Mouse (Mus musculus) liver, postnatal 0 days (tissue): ENCODE data around the gene Dnah11. TPM values are rescaled to one million over a fixed set of nuclear protein-coding genes. Genes with fewer than 3 reads are reported as not detected.

ENCODE experiments used
- ATAC-seq: fragments of 200-750 bp; cut with Nextera tagmentation; 2 replicates; pipeline ENCODE4 v1.8.0; 2017; ENCODE audit warnings: mild to moderate bottlenecking, moderate library complexity
- DNase-seq: peaks from one replicate; pipeline ENCODE4 v3.0.0-alpha.2; 2016
- H3K27ac ChIP-seq: fragments of 300-500 bp; sonication (generic); 2 replicates; pipeline ENCODE4 v1.5.1; 2014; ENCODE audit warnings: antibody characterized with exemption, moderate library complexity, mild to moderate bottlenecking, low read depth
- H3K27me3 ChIP-seq: fragments of 300-500 bp; sonication (generic); 2 replicates; pipeline ENCODE4 v1.6.1; 2014; ENCODE audit warnings: low read length, control low read depth, mixed read lengths; ENCODE audit not compliant: insufficient read depth
- H3K36me3 ChIP-seq: fragments of 300-500 bp; sonication (generic); replicated peaks from 2 replicates; pipeline ENCODE4 v1.6.1; 2014; ENCODE audit warnings: mild to moderate bottlenecking, control low read depth, low read length, moderate library complexity, mixed read lengths; ENCODE audit not compliant: insufficient read depth
- H3K4me1 ChIP-seq: fragments of 300-500 bp; sonication (generic); 2 replicates; pipeline ENCODE4 v1.6.1; 2014; ENCODE audit warnings: antibody characterized with exemption, mild to moderate bottlenecking, control low read depth; ENCODE audit not compliant: insufficient read depth
- H3K4me2 ChIP-seq: fragments of 300-500 bp; sonication (generic); 2 replicates; pipeline ENCODE4 v1.6.1; 2014; ENCODE audit warnings: low read depth, mild to moderate bottlenecking, low read length, moderate library complexity, mixed read lengths
- H3K4me3 ChIP-seq: fragments of 300-500 bp; sonication (generic); 2 replicates; pipeline ENCODE4 v1.5.1; 2014; ENCODE audit warnings: low read depth, low read length
- H3K9ac ChIP-seq: fragments of 300-500 bp; sonication (generic); replicated peaks from 2 replicates; pipeline ENCODE4 v1.6.1; 2014; ENCODE audit warnings: mild to moderate bottlenecking, moderate library complexity
- H3K9me3 ChIP-seq: fragments of 300-500 bp; sonication (generic); 2 replicates; pipeline ENCODE4 v1.6.1; 2016; ENCODE audit warnings: mild to moderate bottlenecking, control low read depth, low read length, mixed read lengths
- CTCF ChIP-seq: sonication (generic); IDR thresholded peaks from 2 replicates; pipeline ENCODE4 v1.5.1; 2016; ENCODE audit warnings: antibody characterized with exemption, low read depth
- EP300 ChIP-seq: IDR thresholded peaks from 2 replicates; pipeline ENCODE4 v1.6.1; 2016; ENCODE audit warnings: antibody characterized with exemption, low read depth, mild to moderate bottlenecking
- WGBS: fragments of 180-500 bp; shearing (Covaris S2); extraction: QIAGEN DNeasy Blood & Tissue Kit; methylation state at CpG from one replicate; pipeline ENCODE4 v1.1.7; 2014; ENCODE audit not compliant: insufficient replicate concordance; 5-methylcytosine and 5-hydroxymethylcytosine counted together
- polyA plus RNA-seq: library from polyadenylated mRNA; unstranded; fragments of >200 nt; fragmentation: Nextera tagmentation; extraction: Ambion mirVana; gene quantifications from 2 replicates; pipeline ENCODE4 v1.2.1, GENCODE M21; 2015

Dnah11 gene
- polyA plus RNA-seq, 1 experiment from 2014 or later = 0.04 TPM

DNA sequence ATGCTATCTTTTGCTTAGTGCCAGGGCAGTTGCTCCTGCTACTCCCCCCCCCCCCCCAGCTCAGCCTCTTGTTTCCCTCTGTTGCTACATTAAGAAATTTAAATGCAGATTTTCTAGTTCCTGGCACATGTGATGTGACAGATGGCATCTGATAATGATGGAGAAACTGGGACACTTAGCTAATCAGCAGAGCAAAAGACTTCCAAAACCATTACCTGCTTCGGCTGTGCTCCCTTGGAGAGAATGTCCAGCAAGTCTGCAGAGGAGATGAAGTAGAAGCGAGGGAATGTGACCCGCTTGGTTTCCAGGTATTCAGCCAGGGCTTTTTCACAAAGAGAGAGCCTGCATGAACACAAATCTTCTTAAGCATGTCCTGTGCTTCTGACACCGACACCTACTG, 94.3 kb downstream of the Dnah11 start:
- H3K4me1 ChIP-seq = no peaks in the 10 kb centered on the region
- no peaks in the 10 kb centered on the region for H3K36me3 ChIP-seq
- ATAC-seq = no peak
- no peak overlapping the region for H3K4me3 ChIP-seq
- TF ChIP-seq CTCF (no peak), EP300 (no peak)
- WGBS = 80% methylated on average over 4 of the region's 4 CpGs
- DNase-seq = no peak
- no peaks in the 10 kb centered on the region for H3K27me3 ChIP-seq
- no peak overlapping the region for H3K4me2 ChIP-seq
- H3K27ac ChIP-seq = no peak overlapping the region
- no peaks in the 10 kb centered on the region for H3K9me3 ChIP-seq
- H3K9ac ChIP-seq = no peak overlapping the region

GRCm38 (mm10) chr12:118099694-118100093, 99.1 kb downstream of the Dnah11 start:
- no peaks in the 10 kb centered on the region for H3K36me3 ChIP-seq

GRCm38 (mm10) chr12:118098257-118098656, 100.6 kb downstream of the Dnah11 start:
- TF ChIP-seq EP300 (no peak), CTCF (no peak)
- Histone ChIP-seq H3K27me3 (no peaks in the 10 kb centered on the region), H3K36me3 (no peaks in the 10 kb centered on the region), H3K4me2 (no peak overlapping the region), H3K4me1 (no peaks in the 10 kb centered on the region), H3K9me3 (no peaks in the 10 kb centered on the region), H3K4me3 (no peak overlapping the region), H3K27ac (no peak overlapping the region), H3K9ac (no peak overlapping the region)
- 69% methylated on average over 3 of the region's 3 CpGs for WGBS
- ATAC-seq = no peak
- DNase-seq = no peak

More at GRCm38 (mm10) chr12:118099694-118100093, 99.1 kb downstream of the Dnah11 start:
- Histone ChIP-seq H3K9me3 (no peaks in the 10 kb centered on the region), H3K4me3 (no peak overlapping the region), H3K27ac (no peak overlapping the region), H3K4me2 (no peak overlapping the region), H3K9ac (no peak overlapping the region), H3K27me3 (no peaks in the 10 kb centered on the region), H3K4me1 (no peaks in the 10 kb centered on the region)
- no peak for DNase-seq
- no peak for TF ChIP-seq CTCF
- no peak for TF ChIP-seq EP300
- ATAC-seq = no peak
- 76% methylated on average over 5 of the region's 5 CpGs for WGBS

DNA sequence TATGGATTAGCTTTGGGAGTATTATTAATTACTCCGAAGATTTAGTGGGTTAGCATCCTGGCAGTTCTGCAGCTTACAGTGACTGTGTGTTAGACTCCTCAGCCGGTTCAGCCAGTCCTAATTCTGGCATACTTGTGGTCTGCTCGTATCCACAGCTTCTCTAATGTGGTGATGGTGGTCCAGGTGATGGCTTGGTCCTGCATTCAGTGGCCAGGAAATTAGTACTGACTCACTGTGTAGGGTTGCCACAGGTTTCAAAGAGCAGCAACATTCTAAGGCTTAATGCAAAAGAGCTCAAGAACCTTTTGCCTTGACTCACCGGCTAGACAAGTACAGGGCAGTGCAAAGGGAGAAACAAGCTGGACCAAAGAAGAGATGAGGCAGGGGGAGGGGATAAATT, 103.9 kb downstream of the Dnah11 start:
- no peak overlapping the region for H3K27ac ChIP-seq
- no peak for ATAC-seq
- no peak for TF ChIP-seq EP300
- no peak for TF ChIP-seq CTCF
- no peak for DNase-seq
- no peaks in the 10 kb centered on the region for H3K36me3 ChIP-seq
- H3K9me3 ChIP-seq = no peaks in the 10 kb centered on the region
- H3K4me3 ChIP-seq = no peak overlapping the region
- no peak overlapping the region for H3K4me2 ChIP-seq
- H3K4me1 ChIP-seq = no peaks in the 10 kb centered on the region
- 66% methylated on average over 4 of the region's 4 CpGs for WGBS
- no peaks in the 10 kb centered on the region for H3K27me3 ChIP-seq
- H3K9ac ChIP-seq = no peak overlapping the region

GRCm38 (mm10) chr12:118085291-118085690, 113.6 kb downstream of the Dnah11 start:
- no peak overlapping the region for H3K9ac ChIP-seq
- no peaks in the 10 kb centered on the region for H3K27me3 ChIP-seq
- no peak overlapping the region for H3K4me2 ChIP-seq
- DNase-seq (no peak), ATAC-seq (no peak)
- H3K9me3 ChIP-seq = no peaks in the 10 kb centered on the region
- 63% methylated on average over 1 of the region's 1 CpGs for WGBS
- TF ChIP-seq EP300 = no peak
- no peak for TF ChIP-seq CTCF
- H3K27ac ChIP-seq = no peak overlapping the region
- H3K4me1 ChIP-seq = no peaks in the 10 kb centered on the region
- no peaks in the 10 kb centered on the region for H3K36me3 ChIP-seq
- no peak overlapping the region for H3K4me3 ChIP-seq

GRCm38 (mm10) chr12:118084806-118085205, 114.0 kb downstream of the Dnah11 start:
- Histone ChIP-seq H3K36me3 (no peaks in the 10 kb centered on the region), H3K27ac (no peak overlapping the region), H3K4me1 (no peaks in the 10 kb centered on the region), H3K4me2 (no peak overlapping the region), H3K9ac (no peak overlapping the region), H3K4me3 (no peak overlapping the region), H3K9me3 (no peaks in the 10 kb centered on the region), H3K27me3 (no peaks in the 10 kb centered on the region)
- no peak for TF ChIP-seq EP300
- no peak for TF ChIP-seq CTCF
- DNase-seq (no peak), ATAC-seq (no peak)
- WGBS = 63% methylated on average over 3 of the region's 3 CpGs

- WGBS = 79% methylated on average over 5 of the region's 5 CpGs
- Histone ChIP-seq H3K4me3 (no peak overlapping the region), H3K4me2 (no peak overlapping the region), H3K36me3 (no peaks in the 10 kb centered on the region), H3K27me3 (no peaks in the 10 kb centered on the region), H3K4me1 (no peaks in the 10 kb centered on the region), H3K9me3 (no peaks in the 10 kb centered on the region), H3K9ac (no peak overlapping the region), H3K27ac (no peak overlapping the region)
- TF ChIP-seq EP300 (no peak), CTCF (no peak)
- ATAC-seq (no peak), DNase-seq (no peak)
Measured at GRCm38 (mm10) chr12:118084134-118084533, 114.7 kb downstream of the Dnah11 start.
